Mouse (Mus musculus): ENCODE data around the gene St7. TPM values are rescaled to one million over a fixed set of nuclear protein-coding genes. Genes with fewer than 3 reads are reported as not detected.

Gene St7
- polyA plus RNA-seq, 1 experiment from 2014 or later = 25.5 TPM

- 83% methylated on average over 2 of the region's 2 CpGs for WGBS
- Histone ChIP-seq H3K4me2 (ENCODE audit: low read length) (no peak overlapping the region), H3K27me3 (replicated peaks; ENCODE audit: control insufficient read depth, insufficient read depth, low read length) (no peaks in the 10 kb centered on the region), H3K36me3 (ENCODE audit: control insufficient read depth, insufficient read depth, low read length) (peaks cover 36% of the 10 kb centered on the region), H3K4me1 (replicated peaks; ENCODE audit: control insufficient read depth, insufficient read depth, low read length) (no peaks in the 10 kb centered on the region), H3K27ac (ENCODE audit: low read depth) (no peak overlapping the region), H3K4me3 (ENCODE audit: low read depth, low read length) (no peak overlapping the region), H3K9ac (ENCODE audit: low read length) (no peak overlapping the region), H3K9me3 (ENCODE audit: control insufficient read depth, low read length) (no peaks in the 10 kb centered on the region)
- no peak for DNase-seq (ENCODE audit: low spot score)
- ATAC-seq (replicated peaks; ENCODE audit: low FRiP score, low TSS enrichment, low read depth) = no peak
Measured at GRCm38 (mm10) chr6:17669826-17670225, 22.9 kb upstream of the St7 start.

DNA sequence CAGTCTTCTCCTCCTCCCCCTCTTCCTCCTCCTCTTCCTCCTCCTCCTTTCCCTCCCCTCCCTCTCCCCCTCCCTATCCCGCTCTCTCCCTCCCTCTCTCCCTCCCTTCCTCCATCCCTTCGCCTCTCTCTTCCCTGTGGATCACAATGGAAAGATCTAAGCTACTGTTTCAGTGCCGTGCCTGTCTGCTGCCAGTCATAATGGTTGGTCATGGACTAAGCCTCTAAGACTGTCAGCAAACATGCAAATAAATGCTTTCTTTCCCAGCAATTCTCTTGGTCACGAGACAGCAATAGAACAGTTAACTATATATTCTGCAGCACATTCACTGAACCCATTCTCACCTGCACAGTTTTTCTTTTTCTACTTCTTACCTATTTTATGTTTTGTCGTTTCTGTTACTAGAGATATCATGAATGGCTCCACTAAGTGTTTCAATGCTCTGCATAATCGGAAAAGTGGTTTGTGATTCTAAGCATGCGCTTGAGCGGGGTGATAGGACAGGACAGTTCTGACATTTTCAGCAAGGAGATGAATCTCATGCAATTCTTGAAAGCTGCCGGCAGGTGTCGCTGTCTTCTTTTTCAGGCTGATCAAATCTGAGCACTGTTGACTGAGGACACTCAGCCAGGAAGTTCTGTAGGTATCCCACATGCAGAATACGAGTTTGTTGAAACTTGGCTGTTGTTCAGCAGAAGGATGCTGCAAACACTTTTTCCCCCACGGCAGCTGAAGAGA is 17.5 kb upstream of the St7 start:
- 0 out of 2 replicates have a peak overlapping the region, but pooled peaks have one; percentile 15 for H3K4me2 ChIP-seq (ENCODE audit: low read length)
- DNase-seq (ENCODE audit: low spot score) (peak; percentile 84), ATAC-seq (replicated peaks; ENCODE audit: low FRiP score, low TSS enrichment, low read depth) (peak; percentile 33)
- no peak overlapping the region for H3K27ac ChIP-seq (ENCODE audit: low read depth)
- no peaks in the 10 kb centered on the region for H3K36me3 ChIP-seq (ENCODE audit: control insufficient read depth, insufficient read depth, low read length)
- H3K27me3 ChIP-seq (replicated peaks; ENCODE audit: control insufficient read depth, insufficient read depth, low read length) = no peaks in the 10 kb centered on the region
- no peak overlapping the region for H3K4me3 ChIP-seq (ENCODE audit: low read depth, low read length)
- H3K9me3 ChIP-seq (ENCODE audit: control insufficient read depth, low read length) = no peaks in the 10 kb centered on the region
- WGBS = 26% methylated on average over 12 of the region's 12 CpGs
- no peak overlapping the region for H3K9ac ChIP-seq (ENCODE audit: low read length)
- H3K4me1 ChIP-seq (replicated peaks; ENCODE audit: control insufficient read depth, insufficient read depth, low read length) = no peaks in the 10 kb centered on the region

- WGBS = 79% methylated on average over 2 of the region's 2 CpGs
- DNase-seq (ENCODE audit: low spot score) (no peak), ATAC-seq (replicated peaks; ENCODE audit: low FRiP score, low TSS enrichment, low read depth) (no peak)
- no peaks in the 10 kb centered on the region for H3K36me3 ChIP-seq (ENCODE audit: control insufficient read depth, insufficient read depth, low read length)
- H3K9ac ChIP-seq (ENCODE audit: low read length) = no peak overlapping the region
- no peaks in the 10 kb centered on the region for H3K27me3 ChIP-seq (replicated peaks; ENCODE audit: control insufficient read depth, insufficient read depth, low read length)
- peaks cover 4% of the 10 kb centered on the region; the same call in 1 of the 2 replicates for H3K9me3 ChIP-seq (ENCODE audit: control insufficient read depth, low read length)
- H3K27ac ChIP-seq (ENCODE audit: low read depth) = no peak overlapping the region
- no peak overlapping the region for H3K4me3 ChIP-seq (ENCODE audit: low read depth, low read length)
- no peak overlapping the region for H3K4me2 ChIP-seq (ENCODE audit: low read length)
- H3K4me1 ChIP-seq (replicated peaks; ENCODE audit: control insufficient read depth, insufficient read depth, low read length) = no peaks in the 10 kb centered on the region
Measured at GRCm38 (mm10) chr6:17677008-17677407, 15.7 kb upstream of the St7 start.

DNA sequence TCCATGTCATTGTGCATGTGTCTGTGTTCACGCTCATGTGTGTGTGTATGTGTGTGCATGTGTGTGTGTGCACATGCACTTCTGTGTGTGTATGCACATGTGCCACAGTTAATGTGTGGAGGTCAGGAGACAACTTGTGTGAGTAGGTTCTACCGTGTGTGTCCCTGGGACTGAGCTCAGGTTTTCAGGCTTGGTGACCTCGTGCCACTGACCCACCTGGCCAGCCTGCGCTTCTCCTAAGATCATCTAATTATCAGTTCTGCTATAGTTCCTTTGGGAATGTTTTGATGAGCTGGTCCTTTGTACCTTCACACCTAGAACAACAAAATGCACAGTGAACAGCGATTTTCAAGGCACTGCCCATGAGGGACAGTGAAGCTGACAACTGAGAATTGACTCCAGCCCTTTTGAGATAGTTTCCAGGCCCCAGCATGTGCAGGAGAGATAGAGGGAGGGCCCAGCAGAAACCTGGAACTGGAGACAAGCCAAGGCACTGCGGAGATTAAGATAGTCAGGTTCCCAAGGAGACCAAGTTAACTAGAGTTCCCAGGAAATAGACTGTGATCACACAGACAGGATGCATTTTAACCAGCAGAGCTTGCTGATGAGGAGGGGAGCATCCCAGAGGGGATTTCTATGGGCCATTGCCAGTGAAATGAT is 12.3 kb upstream of the St7 start:
- no peak overlapping the region for H3K4me2 ChIP-seq (ENCODE audit: low read length)
- H3K27me3 ChIP-seq (replicated peaks; ENCODE audit: control insufficient read depth, insufficient read depth, low read length) = no peaks in the 10 kb centered on the region
- no peak overlapping the region for H3K27ac ChIP-seq (ENCODE audit: low read depth)
- no peaks in the 10 kb centered on the region for H3K4me1 ChIP-seq (replicated peaks; ENCODE audit: control insufficient read depth, insufficient read depth, low read length)
- H3K4me3 ChIP-seq (ENCODE audit: low read depth, low read length) = no peak overlapping the region
- ATAC-seq (replicated peaks; ENCODE audit: low FRiP score, low TSS enrichment, low read depth) (no peak), DNase-seq (ENCODE audit: low spot score) (no peak)
- H3K36me3 ChIP-seq (ENCODE audit: control insufficient read depth, insufficient read depth, low read length) = no peaks in the 10 kb centered on the region
- H3K9me3 ChIP-seq (ENCODE audit: control insufficient read depth, low read length) = peaks cover 4% of the 10 kb centered on the region; the same call in 1 of the 2 replicates
- no peak overlapping the region for H3K9ac ChIP-seq (ENCODE audit: low read length)
- WGBS = 77% methylated on average over 6 of the region's 6 CpGs

DNA sequence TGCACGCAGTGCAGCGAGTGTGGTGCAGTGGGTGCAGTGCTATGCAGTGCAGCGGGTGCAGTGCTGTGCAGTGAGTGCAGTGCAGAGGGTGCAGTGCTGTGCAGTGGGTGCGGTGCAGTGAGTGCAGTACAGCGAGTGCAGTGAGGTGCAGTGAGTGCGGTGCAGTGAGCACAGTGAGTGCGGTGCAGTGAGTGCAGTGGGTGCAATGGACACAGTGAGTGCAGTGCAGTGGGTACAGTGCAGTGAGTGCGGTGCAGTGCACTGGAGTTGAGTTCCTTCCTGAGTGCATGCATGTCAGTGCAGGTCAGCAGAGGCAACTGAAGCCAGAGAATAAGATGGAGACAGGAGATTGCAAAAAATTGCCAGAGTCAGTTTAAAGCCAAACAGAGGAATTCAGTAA is 10.9 kb upstream of the St7 start:
- no peak overlapping the region for H3K4me3 ChIP-seq (ENCODE audit: low read depth, low read length)
- H3K4me2 ChIP-seq (ENCODE audit: low read length) = no peak overlapping the region
- no peaks in the 10 kb centered on the region for H3K4me1 ChIP-seq (replicated peaks; ENCODE audit: control insufficient read depth, insufficient read depth, low read length)
- no peak for ATAC-seq (replicated peaks; ENCODE audit: low FRiP score, low TSS enrichment, low read depth)
- H3K9me3 ChIP-seq (ENCODE audit: control insufficient read depth, low read length) = peaks cover 4% of the 10 kb centered on the region; the same call in 1 of the 2 replicates
- H3K36me3 ChIP-seq (ENCODE audit: control insufficient read depth, insufficient read depth, low read length) = no peaks in the 10 kb centered on the region
- H3K27me3 ChIP-seq (replicated peaks; ENCODE audit: control insufficient read depth, insufficient read depth, low read length) = no peaks in the 10 kb centered on the region
- 96% methylated on average over 8 of the region's 8 CpGs for WGBS
- no peak for DNase-seq (ENCODE audit: low spot score)
- no peak overlapping the region for H3K27ac ChIP-seq (ENCODE audit: low read depth)
- H3K9ac ChIP-seq (ENCODE audit: low read length) = no peak overlapping the region

GRCm38 (mm10) chr6:17688676-17689075 is 4.1 kb upstream of the St7 start:
- WGBS = 77% methylated on average over 5 of the region's 5 CpGs
- Histone ChIP-seq H3K36me3 (ENCODE audit: control insufficient read depth, insufficient read depth, low read length) (no peaks in the 10 kb centered on the region), H3K27me3 (replicated peaks; ENCODE audit: control insufficient read depth, insufficient read depth, low read length) (no peaks in the 10 kb centered on the region), H3K27ac (ENCODE audit: low read depth) (no peak overlapping the region), H3K4me3 (ENCODE audit: low read depth, low read length) (no peak overlapping the region), H3K4me2 (ENCODE audit: low read length) (no peak overlapping the region), H3K4me1 (replicated peaks; ENCODE audit: control insufficient read depth, insufficient read depth, low read length) (no peaks in the 10 kb centered on the region), H3K9me3 (ENCODE audit: control insufficient read depth, low read length) (no peaks in the 10 kb centered on the region), H3K9ac (ENCODE audit: low read length) (no peak overlapping the region)
- DNase-seq (ENCODE audit: low spot score) (no peak), ATAC-seq (replicated peaks; ENCODE audit: low FRiP score, low TSS enrichment, low read depth) (no peak)

DNA sequence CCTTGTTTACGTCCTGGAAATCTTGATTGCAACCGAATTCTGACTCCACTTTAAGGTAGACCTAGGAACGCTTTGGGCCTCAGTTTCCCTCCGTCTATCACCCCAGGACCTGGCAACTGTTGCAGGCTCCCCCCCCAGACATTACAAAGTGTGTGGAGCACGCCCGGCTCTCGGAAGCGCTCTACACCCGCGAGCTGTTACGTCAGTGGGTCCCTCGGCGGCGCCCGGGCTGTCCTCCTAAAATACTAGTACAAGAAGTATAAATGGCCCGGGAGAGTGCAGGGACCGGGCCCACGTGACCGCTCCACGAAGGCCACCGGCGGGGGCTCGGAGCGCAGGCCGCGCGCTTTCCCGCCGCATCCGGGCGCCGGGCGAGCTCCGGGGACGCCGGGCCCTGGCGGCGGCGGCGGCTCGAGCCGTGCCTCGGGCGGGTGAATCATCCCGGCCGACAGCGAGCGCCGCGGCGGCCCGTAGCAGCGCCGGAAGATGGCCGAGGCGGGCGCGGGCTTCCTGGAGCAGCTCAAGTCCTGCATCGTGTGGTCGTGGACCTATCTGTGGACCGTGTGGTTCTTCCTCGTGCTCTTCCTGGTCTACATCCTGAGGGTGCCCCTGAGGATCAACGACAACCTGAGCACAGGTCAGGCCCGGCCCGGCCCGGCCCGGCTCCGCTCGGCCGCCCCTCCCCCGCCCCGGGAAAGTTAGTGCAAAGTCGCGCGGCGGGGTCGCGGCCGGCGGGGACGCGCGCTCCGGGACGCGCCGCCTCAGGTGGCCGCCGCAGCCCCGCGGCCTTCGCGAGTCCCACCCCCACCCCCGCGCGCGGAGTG is 1.2 kb downstream of the St7 start:
- H3K27me3 ChIP-seq (replicated peaks; ENCODE audit: control insufficient read depth, insufficient read depth, low read length) = no peaks in the 10 kb centered on the region
- peaks cover 9% of the 10 kb centered on the region; the same call in 1 of the 2 replicates for H3K4me1 ChIP-seq (replicated peaks; ENCODE audit: control insufficient read depth, insufficient read depth, low read length)
- ATAC-seq (replicated peaks; ENCODE audit: low FRiP score, low TSS enrichment, low read depth) = peak; percentile 88
- peak overlapping the region; percentile 74 for H3K4me3 ChIP-seq (ENCODE audit: low read depth, low read length)
- H3K36me3 ChIP-seq (ENCODE audit: control insufficient read depth, insufficient read depth, low read length) = no peaks in the 10 kb centered on the region
- peak overlapping the region; percentile 91 for H3K9ac ChIP-seq (ENCODE audit: low read length)
- H3K4me2 ChIP-seq (ENCODE audit: low read length) = peak overlapping the region; percentile 66
- peak overlapping the region; percentile 96 for H3K27ac ChIP-seq (ENCODE audit: low read depth)
- DNase-seq (ENCODE audit: low spot score) = peak; percentile 87
- WGBS = under 1% methylated on average over 87 of the region's 97 CpGs
- H3K9me3 ChIP-seq (ENCODE audit: control insufficient read depth, low read length) = no peaks in the 10 kb centered on the region

GRCm38 (mm10) chr6:17694550-17694951 is 1.8 kb downstream of the St7 start:
- Histone ChIP-seq H3K9me3 (ENCODE audit: control insufficient read depth, low read length) (no peaks in the 10 kb centered on the region), H3K9ac (ENCODE audit: low read length) (peak overlapping the region; percentile 91), H3K4me2 (ENCODE audit: low read length) (peak overlapping the region; percentile 66), H3K4me3 (ENCODE audit: low read depth, low read length) (peak overlapping the region; percentile 74), H3K27me3 (replicated peaks; ENCODE audit: control insufficient read depth, insufficient read depth, low read length) (no peaks in the 10 kb centered on the region), H3K36me3 (ENCODE audit: control insufficient read depth, insufficient read depth, low read length) (no peaks in the 10 kb centered on the region), H3K4me1 (replicated peaks; ENCODE audit: control insufficient read depth, insufficient read depth, low read length) (peaks cover 9% of the 10 kb centered on the region; the same call in 1 of the 2 replicates), H3K27ac (ENCODE audit: low read depth) (peak overlapping the region; percentile 96)
- ATAC-seq (replicated peaks; ENCODE audit: low FRiP score, low TSS enrichment, low read depth) = peak; percentile 85
- under 1% methylated on average over 44 of the region's 46 CpGs for WGBS
- DNase-seq (ENCODE audit: low spot score) = peak; percentile 88
